ENCODE assay signal across 9 mouse cellular contexts in the genomic region with DNA sequence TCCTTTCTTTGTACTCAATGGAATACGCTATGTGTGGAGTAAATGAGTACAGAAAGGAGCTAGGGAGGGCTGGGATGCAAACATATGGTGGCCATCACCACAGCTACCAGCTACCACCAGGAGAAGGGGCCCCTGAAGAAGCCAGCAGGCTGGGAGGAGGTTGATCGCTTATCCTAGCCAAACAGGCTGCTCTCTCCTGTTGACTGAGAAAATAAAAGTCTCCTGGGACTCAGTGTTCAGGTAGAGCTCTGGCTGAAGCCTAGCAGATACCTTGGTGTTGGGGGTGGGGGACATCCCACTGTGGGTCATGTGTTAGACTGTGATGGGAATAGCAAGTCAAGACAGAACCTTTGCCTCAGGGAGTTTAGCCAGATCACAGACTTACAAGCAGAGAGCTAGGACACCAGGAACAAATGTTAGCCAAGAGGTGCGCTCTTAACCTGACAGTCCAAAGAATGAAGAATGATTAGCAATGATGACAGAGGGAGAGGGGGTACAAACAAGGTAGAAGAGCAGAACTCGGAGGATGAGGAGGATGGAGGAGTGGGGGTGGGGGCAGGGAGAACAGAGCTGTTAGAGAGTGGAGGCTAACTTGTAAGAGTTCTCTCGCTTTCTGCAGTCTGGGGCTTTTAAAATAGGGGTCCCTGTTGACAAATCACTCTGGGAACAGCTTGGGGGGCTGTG. TPM values are rescaled to one million over a fixed set of nuclear protein-coding genes. Genes with fewer than 3 reads are reported as not detected.
A peak's percentile ranks its signal among the peaks of the same experiment; 100 is the strongest.
DNase-seq lines count a peak whose midpoint lies in the region; ATAC-seq and TF ChIP-seq lines count a peak whose summit lies in the region.
"Had no signal": no experiment of that assay in that cellular context is flagged by ENCODE, and none has a peak within 500 bp of the region (broad histone marks: within the 10 kb centered on the region; RNA-seq: fewer than 3 reads in every experiment).

No protein-coding gene starts in this region.

- TF ChIP-seq CTCF in kidney, adult 2 months (conservative IDR thresholded peaks at IDR 0.05; ENCODE audit: insufficient read depth, insufficient read length, low read depth, low read length), result no peak

- no peak overlapping the region for H3K4me3 ChIP-seq in kidney, adult 2 months (ENCODE audit: insufficient read depth, low read depth, low read length)
- no peak overlapping the region for H3K4me3 ChIP-seq in embryonic facial prominence, embryonic 15.5 days (replicated peaks)
- no peak overlapping the region for H3K4me3 ChIP-seq in limb, embryonic 12.5 days (replicated peaks)
- H3K4me3 ChIP-seq in neural tube, embryonic 12.5 days, result no peak overlapping the region

- DNase-seq in kidney, adult 2 months, result no peak
- DNase-seq in kidney, postnatal 14 days, result no peak
- DNase-seq in layer of hippocampus, adult 18-20 months (ENCODE audit: low spot score in 2 of 2), result no peak
- no peak for DNase-seq in thymus, adult 18-20 months
- DNase-seq: lung, postnatal 14 days had no signal

- 72% methylated on average over 5 of the region's 5 CpGs for WGBS in kidney, adult 2 months
- 29% methylated on average over 5 of the region's 5 CpGs for WGBS in embryonic facial prominence, embryonic 15.5 days
- 20% methylated on average over 5 of the region's 5 CpGs for WGBS in limb, embryonic 12.5 days
- WGBS in neural tube, embryonic 12.5 days, result 54% methylated on average over 5 of the region's 5 CpGs

- peaks cover 13% of the 10 kb centered on the region; the same call in 1 of the 2 replicates for H3K4me1 ChIP-seq in kidney, adult 2 months (ENCODE audit: control insufficient read depth, insufficient read depth, low read length)
- peaks cover 54% of the 10 kb centered on the region for H3K4me1 ChIP-seq in embryonic facial prominence, embryonic 15.5 days
- peaks cover 56% of the 10 kb centered on the region for H3K4me1 ChIP-seq in limb, embryonic 12.5 days (replicated peaks)
- peaks cover 23% of the 10 kb centered on the region for H3K4me1 ChIP-seq in neural tube, embryonic 12.5 days

- TF ChIP-seq POLR2A in kidney, adult 2 months (IDR thresholded peaks at IDR 0.05; ENCODE audit: low read depth, low read length), result no peak

- H3K36me3 ChIP-seq in kidney, adult 2 months (ENCODE audit: control insufficient read depth, insufficient read depth, low read length), result no peaks in the 10 kb centered on the region
- no peaks in the 10 kb centered on the region for H3K36me3 ChIP-seq in embryonic facial prominence, embryonic 15.5 days
- H3K36me3 ChIP-seq in limb, embryonic 12.5 days, result no peaks in the 10 kb centered on the region
- H3K36me3 ChIP-seq in neural tube, embryonic 12.5 days, result no peaks in the 10 kb centered on the region

- peak; percentile 25; the same call in 1 of the 2 replicates for ATAC-seq in embryonic facial prominence, embryonic 15.5 days (ENCODE audit: insufficient number of reproducible peaks, low FRiP score, low TSS enrichment, low read depth)
- ATAC-seq in limb, embryonic 12.5 days (ENCODE audit: insufficient number of reproducible peaks, insufficient read depth, low FRiP score, low TSS enrichment, low read depth), result peak; percentile 57
- ATAC-seq in neural tube, embryonic 12.5 days (ENCODE audit: low FRiP score, low read depth), result no peak
- ATAC-seq in CD4-positive, CD25-positive, alpha-beta regulatory T cell, adult 4 months, result no peak

- no peaks in the 10 kb centered on the region for H3K27me3 ChIP-seq in kidney, adult 2 months (replicated peaks; ENCODE audit: control insufficient read depth, insufficient read depth, low read length)
- no peaks in the 10 kb centered on the region for H3K27me3 ChIP-seq in embryonic facial prominence, embryonic 15.5 days
- H3K27me3 ChIP-seq in limb, embryonic 12.5 days, result no peaks in the 10 kb centered on the region
- no peaks in the 10 kb centered on the region for H3K27me3 ChIP-seq in neural tube, embryonic 12.5 days (replicated peaks)

- H3K9me3 ChIP-seq in embryonic facial prominence, embryonic 15.5 days (replicated peaks), result no peaks in the 10 kb centered on the region
- H3K9me3 ChIP-seq in limb, embryonic 12.5 days, result no peaks in the 10 kb centered on the region
- H3K9me3 ChIP-seq in neural tube, embryonic 12.5 days, result no peaks in the 10 kb centered on the region

- H3K9ac ChIP-seq in embryonic facial prominence, embryonic 15.5 days, result no peak overlapping the region
- H3K9ac ChIP-seq in limb, embryonic 12.5 days (replicated peaks), result no peak overlapping the region
- no peak overlapping the region for H3K9ac ChIP-seq in neural tube, embryonic 12.5 days

- H3K4me2 ChIP-seq in embryonic facial prominence, embryonic 15.5 days (replicated peaks), result no peak overlapping the region; the same call in 1 of the 2 replicates
- peak overlapping the region; percentile 39 for H3K4me2 ChIP-seq in limb, embryonic 12.5 days
- H3K4me2 ChIP-seq in neural tube, embryonic 12.5 days (replicated peaks), result peak overlapping the region; percentile 4

- H3K27ac ChIP-seq in kidney, adult 2 months (ENCODE audit: insufficient read depth, low read depth, low read length), result peak overlapping the region; percentile 15
- peak overlapping the region; percentile 84 for H3K27ac ChIP-seq in embryonic facial prominence, embryonic 15.5 days (replicated peaks)
- H3K27ac ChIP-seq in limb, embryonic 12.5 days, result peak overlapping the region; percentile 97
- peak overlapping the region; percentile 21; the same call in 1 of the 2 replicates for H3K27ac ChIP-seq in neural tube, embryonic 12.5 days

RNA-seq across cellular contexts. Expression of gene Tom1l2, which starts 57.9 kb away (rescaled TPM):
- 95.2 and 125 TPM in 2 replicates for polyA plus RNA-seq in kidney, adult 2 months (2012; rRNA removed)
- 34.1 and 36.7 TPM in 2 replicates for polyA plus RNA-seq in embryonic facial prominence, embryonic 15.5 days (2015; fragmentation: Nextera tagmentation; extraction: Ambion mirVana)
- 21.6 and 24.3 TPM in 2 replicates for polyA plus RNA-seq in limb, embryonic 12.5 days (2016; fragmentation: Nextera tagmentation; extraction: Ambion mirVana)
- polyA plus RNA-seq in neural tube, embryonic 12.5 days (2016; fragmentation: Nextera tagmentation; extraction: Ambion mirVana), result 43.3 and 46.7 TPM in 2 replicates
- 10 to 100 TPM; 29.4 to 56.3 TPM for polyA plus RNA-seq in CD4-positive, CD25-positive, alpha-beta regulatory T cell, adult 4 months (2017; shearing (Covaris generic))
- 100 to 1,000 TPM; 191 to 195 TPM for total RNA-seq in layer of hippocampus, adult 18-20 months (2021)

RNA-seq across cellular contexts. Expression of gene Drc3, which starts 58.4 kb away (rescaled TPM):
- 2.6 and 2.8 TPM in 2 replicates for polyA plus RNA-seq in kidney, adult 2 months (2012; rRNA removed)
- polyA plus RNA-seq in embryonic facial prominence, embryonic 15.5 days (2015; fragmentation: Nextera tagmentation; extraction: Ambion mirVana), result 10.5 and 20.0 TPM in 2 replicates
- polyA plus RNA-seq in limb, embryonic 12.5 days (2016; fragmentation: Nextera tagmentation; extraction: Ambion mirVana), result 2.1 and 2.9 TPM in 2 replicates
- 1.9 and 2.6 TPM in 2 replicates for polyA plus RNA-seq in neural tube, embryonic 12.5 days (2016; fragmentation: Nextera tagmentation; extraction: Ambion mirVana)
- under 1 TPM; 0.23 to 0.53 TPM for polyA plus RNA-seq in CD4-positive, CD25-positive, alpha-beta regulatory T cell, adult 4 months (2017; shearing (Covaris generic))
- total RNA-seq in layer of hippocampus, adult 18-20 months (2021), result 1 to 10 TPM; 7.3 to 7.9 TPM

Comparison
In these comparisons a context has a peak if more than half of its experiments do, and no peak if none do; other contexts are left out.
1. H3K27ac ChIP-seq: peak in every context shown above with its lines; median percentile 97 in limb, embryonic 12.5 days; 84 in embryonic facial prominence, embryonic 15.5 days; 21 in neural tube, embryonic 12.5 days; 15 in kidney, adult 2 months.
2. ATAC-seq: peak in embryonic facial prominence, embryonic 15.5 days (single experiment) and limb, embryonic 12.5 days (single experiment); none in neural tube, embryonic 12.5 days (single experiment) and CD4-positive, CD25-positive, alpha-beta regulatory T cell, adult 4 months (single experiment).